Mouse (Mus musculus): Measurements from ENCODE around the gene Sh3glb2.

The Sh3glb2 gene

GRCm38 (mm10) chr2:30342061-30342460 lies 17.1 kb downstream of the Sh3glb2 start:
- in situ Hi-C loops (cut with MboI, MseI): no loop called here

- in situ Hi-C loops (cut with MboI, MseI): no loop called here
Measured at GRCm38 (mm10) chr2:30337179-30337578, 22.0 kb downstream of the Sh3glb2 start.

- in situ Hi-C loops (cut with MboI, MseI): no loop called here
Measured at GRCm38 (mm10) chr2:30336174-30336915, 22.8 kb downstream of the Sh3glb2 start.

- in situ Hi-C loops (cut with MboI, MseI): no loop called here
Measured at GRCm38 (mm10) chr2:30335324-30335723, 23.8 kb downstream of the Sh3glb2 start.

DNA sequence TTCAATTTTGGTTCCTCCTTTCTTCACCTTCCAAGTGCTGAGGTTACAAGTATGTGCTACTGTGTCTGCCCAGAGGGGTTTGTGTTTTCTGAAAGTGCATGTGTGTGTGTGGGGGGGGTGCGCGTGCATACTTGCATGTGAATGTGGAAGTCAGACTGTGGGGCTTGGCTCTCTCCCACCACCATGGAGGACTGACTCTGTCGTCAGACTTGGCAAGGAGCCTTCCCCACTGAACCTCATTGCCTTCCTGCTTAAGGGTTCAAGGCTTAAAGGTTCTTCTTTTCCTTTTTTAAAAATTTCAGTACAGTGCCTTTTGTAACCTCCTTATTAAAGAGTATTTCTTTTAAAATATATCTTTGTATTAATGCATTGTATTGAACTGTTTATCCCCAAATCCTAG lies 30.3 kb downstream of the Sh3glb2 start:
- in situ Hi-C loops (cut with MboI, MseI): loop anchor here (10.0 kb wide), 3 partner anchors 1164 to 1876 kb away; no protein-coding TSS in a partner anchor

DNA sequence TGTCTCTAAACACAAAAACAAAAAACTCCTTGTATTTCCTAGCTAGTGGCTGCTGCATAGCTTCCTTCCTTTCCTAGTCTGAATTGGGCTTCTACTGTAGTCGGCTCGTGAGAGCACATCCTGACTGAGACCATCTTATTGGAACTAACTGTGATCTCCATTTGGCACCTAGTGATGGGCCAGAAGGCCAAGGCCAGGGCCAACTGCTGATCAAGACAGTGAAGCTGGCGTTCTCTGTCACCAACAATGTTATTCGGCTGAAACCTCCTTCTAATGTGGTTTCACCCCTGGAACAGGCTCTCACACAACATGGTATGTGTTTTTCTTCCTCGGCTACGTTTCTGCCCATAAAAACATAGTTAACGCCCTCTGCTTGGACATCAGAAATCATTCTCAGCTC lies 31.9 kb downstream of the Sh3glb2 start:
- in situ Hi-C loops (cut with MboI, MseI): loop anchor here (10.0 kb wide), 3 partner anchors 1162 to 1878 kb away; no protein-coding TSS in a partner anchor

DNA sequence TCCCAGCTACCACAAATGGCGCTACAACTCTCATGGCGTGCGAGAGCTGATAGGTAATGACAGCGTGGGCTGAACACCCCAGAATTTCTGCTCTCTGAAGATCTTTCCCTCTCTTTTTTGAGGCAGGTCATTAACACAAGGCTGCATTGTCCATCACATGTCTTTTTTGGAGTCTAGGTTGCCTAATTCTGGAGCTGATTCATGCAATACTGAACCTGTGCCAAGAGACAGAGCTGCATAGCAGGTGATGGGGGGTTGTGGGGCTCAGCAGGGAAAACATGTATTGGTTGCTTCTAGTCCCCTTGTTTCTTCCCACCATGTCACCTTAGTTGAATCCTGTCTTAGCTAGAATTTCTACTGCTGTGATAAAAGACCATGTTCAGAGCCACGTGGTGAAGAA lies 33.8 kb downstream of the Sh3glb2 start:
- in situ Hi-C loops (cut with MboI, MseI): loop anchor here (10.0 kb wide), 3 partner anchors 1160 to 1880 kb away; no protein-coding TSS in a partner anchor

DNA sequence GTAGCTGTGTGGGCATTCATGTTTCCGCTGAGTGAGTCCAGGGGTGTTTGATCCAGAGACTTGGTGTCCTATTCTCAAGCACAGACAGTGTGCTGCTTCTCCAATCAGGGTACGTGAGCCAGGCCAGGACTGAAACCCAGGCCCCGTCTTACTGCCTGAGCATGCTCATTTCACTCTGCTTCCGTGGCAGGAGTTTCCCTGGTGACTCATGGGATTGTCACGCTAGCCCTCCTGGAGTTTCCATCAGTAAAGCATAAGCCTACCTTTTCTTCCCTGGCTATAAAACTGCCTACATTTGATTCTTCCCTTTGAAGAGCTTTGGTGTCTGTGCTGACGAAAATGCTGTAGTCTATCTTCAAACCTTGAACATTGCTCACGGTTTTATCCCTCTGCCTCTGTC lies 36.0 kb downstream of the Sh3glb2 start:
- in situ Hi-C loops (cut with MboI, MseI): loop anchor here (10.0 kb wide), 3 partner anchors 1158 to 1882 kb away; no protein-coding TSS in a partner anchor

DNA sequence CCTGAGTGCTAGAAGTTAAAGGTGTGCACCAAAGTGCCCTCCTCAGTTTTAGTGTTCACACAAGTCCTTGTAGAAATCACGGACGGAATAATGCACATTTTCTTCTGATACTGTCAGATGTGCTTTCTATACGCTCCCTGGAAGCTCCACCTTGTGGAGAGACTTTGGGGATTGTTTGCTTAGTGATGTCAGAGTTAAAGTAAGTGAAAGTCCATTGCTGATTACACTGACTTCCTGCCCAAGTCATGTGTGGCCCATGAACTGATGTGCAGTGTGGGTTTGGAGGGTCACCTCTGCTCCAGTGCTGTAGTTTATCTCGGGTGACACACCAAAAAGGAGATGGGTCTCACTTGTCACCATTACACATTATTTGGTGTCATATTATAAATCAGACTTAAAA lies 39.9 kb downstream of the Sh3glb2 start:
- in situ Hi-C loops (cut with MboI, MseI): no loop called here

- in situ Hi-C loops (cut with MboI, MseI): no loop called here
Measured at GRCm38 (mm10) chr2:30316955-30317354, 42.2 kb downstream of the Sh3glb2 start.

DNA sequence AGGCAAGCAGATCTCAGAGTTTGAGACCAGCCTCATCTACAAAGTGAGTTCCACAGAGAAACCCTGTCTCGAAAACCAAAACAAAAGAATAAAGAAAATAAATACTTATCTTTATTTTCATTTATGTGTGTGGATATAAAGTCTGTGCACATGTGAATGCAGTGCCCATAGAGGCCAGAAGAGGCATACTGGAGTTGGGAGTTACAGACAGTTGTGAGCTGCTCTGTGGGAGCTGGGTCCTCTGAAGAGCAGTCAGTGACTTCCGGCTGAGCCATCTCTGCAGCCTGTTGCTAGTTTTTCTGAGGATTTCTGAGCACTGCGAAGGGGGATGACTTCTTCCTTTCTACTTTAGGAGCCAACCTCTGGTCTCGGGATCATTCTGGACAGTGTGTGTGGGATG lies 43.0 kb downstream of the Sh3glb2 start:
- in situ Hi-C loops (cut with MboI, MseI): no loop called here

- in situ Hi-C loops (cut with MboI, MseI): no loop called here
Measured at GRCm38 (mm10) chr2:30311481-30311880, 47.7 kb downstream of the Sh3glb2 start.

DNA sequence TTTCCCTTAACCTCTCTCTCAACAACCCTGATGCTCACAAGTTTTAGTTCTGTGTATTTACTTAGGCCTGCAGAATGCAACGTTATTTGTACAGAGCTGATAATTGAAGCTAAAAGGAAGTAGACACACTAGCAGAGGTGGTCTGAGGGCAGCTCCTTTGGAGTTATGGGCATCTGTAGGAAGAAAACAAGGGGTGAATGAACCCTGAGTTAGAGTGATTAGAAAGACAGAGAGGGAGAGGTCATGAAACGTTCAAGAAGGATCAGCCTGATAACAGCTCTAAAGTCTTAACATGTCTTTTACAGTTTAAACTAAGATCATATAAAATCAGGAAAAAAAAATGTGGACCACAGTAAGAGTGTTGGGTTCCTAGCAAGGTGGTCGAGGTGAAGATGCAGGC lies 49.8 kb downstream of the Sh3glb2 start:
- in situ Hi-C loops (cut with MboI, MseI): no loop called here

DNA sequence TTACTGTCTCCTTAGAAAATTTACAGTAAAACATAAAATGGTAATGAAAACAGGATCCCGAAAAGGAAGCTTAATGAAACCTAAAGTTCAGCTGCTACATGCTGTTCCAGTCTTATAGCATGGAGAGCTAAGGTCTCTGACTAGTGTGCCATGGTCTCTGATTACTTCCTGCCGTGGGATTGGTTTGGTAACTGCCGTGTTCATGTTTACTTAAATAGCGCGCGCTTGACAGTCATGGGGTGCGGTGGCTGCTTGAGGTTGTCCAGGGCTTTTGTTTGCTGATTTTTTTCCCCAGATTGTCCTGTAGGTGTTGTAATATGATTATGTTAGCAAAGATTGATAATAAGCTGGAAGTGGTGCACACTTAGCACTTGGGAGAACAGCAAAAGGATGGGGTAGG lies 53.0 kb downstream of the Sh3glb2 start:
- in situ Hi-C loops (cut with MboI, MseI): no loop called here

DNA sequence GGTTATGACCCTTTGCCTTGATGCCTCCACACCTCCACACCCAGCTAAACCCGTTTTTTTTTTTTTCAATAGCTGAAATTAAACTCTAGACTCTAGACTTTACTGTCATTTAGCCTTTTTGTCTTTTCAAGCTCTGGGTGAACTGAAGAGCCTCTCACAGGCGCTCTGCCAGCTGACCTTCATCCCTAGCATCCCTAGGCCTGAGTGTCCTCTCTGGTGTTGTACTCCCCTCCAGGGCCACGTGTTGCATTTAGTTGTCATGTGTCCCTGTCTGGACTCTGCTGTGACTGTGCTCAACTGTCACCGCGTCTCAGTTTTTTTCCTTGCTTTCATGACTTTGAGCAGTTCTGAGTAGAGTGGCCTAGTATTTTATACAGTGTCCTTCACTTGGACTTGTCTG lies 59.2 kb downstream of the Sh3glb2 start:
- in situ Hi-C loops (cut with MboI, MseI): no loop called here

DNA sequence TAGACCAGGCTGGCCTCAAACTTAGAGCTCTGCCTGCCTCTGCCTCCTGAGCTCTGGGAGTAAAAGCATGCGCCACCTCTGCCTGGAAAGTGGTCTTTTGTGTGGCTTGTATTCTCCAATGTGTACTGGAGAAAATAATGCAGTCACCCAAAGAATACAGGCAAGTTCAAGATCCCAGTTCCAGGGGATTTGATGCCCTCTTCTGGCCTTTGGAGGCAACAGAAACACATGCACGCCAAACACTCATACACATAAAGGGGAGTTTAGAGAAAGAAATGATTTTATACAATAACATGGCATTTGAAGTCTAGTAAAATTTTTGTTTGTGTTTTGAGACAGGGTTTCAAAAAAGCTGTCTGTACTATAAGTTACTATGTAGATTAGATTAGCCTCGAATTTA lies 59.6 kb downstream of the Sh3glb2 start:
- in situ Hi-C loops (cut with MboI, MseI): no loop called here

All from T-helper 17 cell (primary cell).